Mouse (Mus musculus) NIH3T3 (cell line): Measurements from ENCODE around the gene Dnah9.

Experiments used
- DNase-seq: peaks from one replicate; pipeline ENCODE4 v3.0.0-alpha.2; 2012; ENCODE audit warnings: low read depth

The Dnah9 gene

DNA sequence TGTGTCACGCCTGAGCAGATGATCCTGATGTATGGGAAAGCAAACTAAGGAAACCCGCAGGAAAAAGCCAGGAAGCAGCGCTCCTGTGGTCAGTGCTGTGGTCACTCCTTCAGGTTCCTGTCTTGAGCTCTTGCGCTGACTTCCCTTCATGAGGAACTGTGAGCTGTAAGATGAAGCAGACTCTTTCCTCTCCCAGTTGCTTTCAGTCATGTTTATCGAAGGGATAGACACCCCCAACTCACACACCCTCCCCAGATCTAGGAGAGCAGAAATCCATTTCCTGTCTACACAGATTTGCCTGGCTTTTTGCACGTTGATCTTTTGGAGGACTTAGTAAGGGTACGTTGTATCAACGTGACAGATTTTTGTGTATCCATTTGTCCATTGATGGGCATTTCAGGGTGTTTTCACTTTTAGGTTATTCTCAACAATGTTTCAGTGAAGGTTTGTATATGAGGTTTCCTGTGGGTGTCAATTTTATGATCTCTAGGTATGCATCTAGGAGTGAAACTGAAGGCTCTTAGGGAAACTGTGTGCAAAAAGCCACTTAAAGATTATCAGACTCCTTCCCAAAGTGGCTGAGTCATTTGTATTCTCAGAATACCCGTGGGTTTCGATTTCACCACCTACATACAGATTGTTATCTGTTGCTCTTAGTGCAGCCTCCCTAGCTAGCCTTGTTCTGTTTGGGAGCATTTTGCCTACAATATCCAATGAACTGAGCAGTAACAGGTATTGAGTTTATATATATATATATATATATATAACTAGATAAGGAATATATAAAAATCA is 373.7 kb downstream of the Dnah9 start:
- DNase-seq = peak; percentile 48

DNA sequence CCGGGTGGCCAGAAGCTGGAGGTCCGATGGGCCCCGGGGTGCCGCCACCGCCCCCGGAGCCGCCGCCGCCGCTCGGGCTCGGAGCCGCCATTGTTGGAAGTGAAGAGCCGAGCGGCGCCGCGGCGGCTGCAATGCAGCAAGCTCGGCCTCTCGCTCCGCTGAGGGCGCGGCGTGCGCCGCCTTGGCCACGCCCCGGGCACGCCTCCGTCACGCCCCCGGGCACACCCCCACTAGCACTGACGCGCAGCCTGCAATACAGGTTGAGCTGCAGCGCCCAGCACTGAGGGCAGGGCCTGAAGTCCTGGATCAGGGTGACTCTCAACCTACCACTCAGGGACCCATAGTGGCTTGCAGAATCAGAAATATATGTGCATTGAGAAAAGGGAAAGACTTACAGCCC is 380.2 kb downstream of the Dnah9 start, which contains the start of gene Map2k4:
Map2k4 (minus strand) TSS at position 144 of the 400 bp plus-strand sequence.
- DNase-seq = peak; percentile 96

DNA sequence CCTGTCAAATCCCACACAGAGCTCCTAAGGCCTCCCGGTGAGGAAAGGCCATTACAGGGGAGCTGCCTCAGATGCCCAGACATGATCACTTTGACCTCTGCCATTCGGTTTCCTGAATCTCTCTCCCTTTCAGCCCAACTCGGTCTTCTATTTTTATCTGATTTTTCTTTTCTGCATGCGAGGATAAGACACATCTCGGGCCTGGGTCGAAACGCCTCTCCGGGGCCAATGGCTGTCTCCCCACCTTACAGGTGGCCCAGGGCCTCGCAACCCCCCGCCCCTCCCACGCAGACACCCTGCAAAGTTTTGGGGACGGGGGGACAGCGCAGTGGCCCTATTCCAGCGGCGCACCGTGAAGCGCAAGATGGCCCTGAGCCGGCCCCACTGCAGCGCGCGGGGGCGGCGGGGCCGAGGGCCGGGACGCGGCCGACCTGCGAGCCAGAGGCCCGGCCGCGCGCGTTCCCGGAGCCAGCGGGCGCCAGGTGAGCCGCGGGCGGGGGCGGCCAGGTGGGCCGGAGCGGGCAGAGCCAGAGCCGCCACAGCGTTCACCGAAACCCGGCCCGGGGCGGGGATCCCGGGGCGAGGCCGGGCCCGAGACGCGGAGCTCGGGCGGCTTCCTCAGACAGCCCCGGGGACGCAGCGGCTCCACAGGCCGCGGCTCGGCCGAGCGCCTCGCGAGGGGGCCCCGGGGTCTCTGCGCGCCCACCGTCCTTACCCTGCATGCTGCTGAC is 380.8 kb downstream of the Dnah9 start:
- peak; percentile 21 for DNase-seq

DNA sequence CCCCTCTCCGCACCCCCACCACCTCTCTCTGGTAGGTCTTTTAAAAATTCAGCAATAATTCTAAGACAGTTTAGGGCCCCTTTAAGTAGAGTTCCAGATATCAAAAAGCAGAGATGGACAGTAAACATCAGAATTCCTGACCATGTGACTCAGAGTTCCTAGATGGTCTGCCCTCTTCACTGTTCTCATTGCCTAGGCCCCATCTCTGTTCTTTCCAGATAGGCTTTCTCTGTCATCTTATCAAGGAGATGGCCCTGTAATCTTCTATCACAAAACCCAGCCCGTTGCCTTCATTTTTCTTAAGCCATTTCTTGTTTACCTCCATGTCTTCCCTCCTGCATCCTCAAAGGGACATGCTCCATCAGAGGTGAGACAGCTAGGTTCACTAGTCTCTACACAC is 382.2 kb downstream of the Dnah9 start:
- DNase-seq = no peak

DNA sequence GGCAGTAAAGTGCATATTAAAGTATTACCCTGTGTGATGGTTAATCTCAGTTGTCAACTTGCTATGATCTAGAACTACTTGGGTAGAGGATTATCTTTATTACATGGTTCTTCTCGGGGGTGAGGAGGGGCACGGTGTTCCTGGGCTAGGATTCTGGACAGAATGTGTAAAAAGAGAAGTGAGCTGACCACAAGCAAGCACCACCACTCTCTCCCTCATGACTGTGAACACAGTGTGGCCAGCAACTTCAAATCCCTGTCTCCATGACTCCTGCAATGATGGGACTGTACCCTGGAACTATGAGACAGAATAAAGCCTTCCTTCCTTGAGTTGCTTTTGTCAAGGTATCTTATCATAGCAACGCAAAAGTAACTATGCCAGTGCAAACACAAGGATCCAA is 386.8 kb downstream of the Dnah9 start:
- no peak for DNase-seq
